Mouse (Mus musculus) forebrain, embryonic 15.5 days (tissue): ENCODE measurements around the gene Cacul1. TPM values are rescaled to one million over a fixed set of nuclear protein-coding genes. Genes with fewer than 3 reads are reported as not detected.

Experiments used
- ATAC-seq: fragments of 200-750 bp; cut with Nextera tagmentation; replicated peaks from 2 replicates; pipeline ENCODE4 v1.8.0; 2017; ENCODE audit warnings: mild to moderate bottlenecking, moderate TSS enrichment, moderate library complexity
- H3K27ac ChIP-seq: fragments of 300-500 bp; sonication (generic); replicated peaks from 2 replicates; pipeline ENCODE4 v1.5.1; 2015; ENCODE audit warnings: mild to moderate bottlenecking, inconsistent platforms
- H3K27me3 ChIP-seq: fragments of 300-500 bp; sonication (generic); 2 replicates; pipeline ENCODE4 v1.6.1; 2015; ENCODE audit warnings: inconsistent platforms
- H3K36me3 ChIP-seq: fragments of 300-500 bp; sonication (generic); 2 replicates; pipeline ENCODE4 v1.6.1; 2015; ENCODE audit warnings: mild to moderate bottlenecking, inconsistent platforms
- H3K4me1 ChIP-seq: fragments of 300-500 bp; sonication (generic); 2 replicates; pipeline ENCODE4 v1.6.1; 2015; ENCODE audit warnings: inconsistent platforms
- H3K4me2 ChIP-seq: fragments of 300-500 bp; sonication (generic); replicated peaks from 2 replicates; pipeline ENCODE4 v1.6.1; 2015; ENCODE audit warnings: mild to moderate bottlenecking, inconsistent platforms
- H3K4me3 ChIP-seq: fragments of 300-500 bp; sonication (generic); 2 replicates; pipeline ENCODE4 v1.5.1; 2015; ENCODE audit warnings: mild to moderate bottlenecking, inconsistent platforms
- H3K9ac ChIP-seq: fragments of 300-500 bp; sonication (generic); replicated peaks from 2 replicates; pipeline ENCODE4 v1.6.1; 2015; ENCODE audit warnings: mild to moderate bottlenecking, inconsistent platforms
- H3K9me3 ChIP-seq: fragments of 300-500 bp; sonication (generic); 2 replicates; pipeline ENCODE4 v1.6.1; 2016; ENCODE audit warnings: inconsistent platforms
- WGBS: fragments of 180-500 bp; shearing (Covaris S2); methylation state at CpG from one replicate; pipeline ENCODE4 v1.1.7; 2015; ENCODE audit warnings: mixed read lengths; 5-methylcytosine and 5-hydroxymethylcytosine counted together
- polyA plus RNA-seq: library from polyadenylated mRNA; unstranded; fragments of >200 nt; fragmentation: Nextera tagmentation; extraction: Ambion mirVana; gene quantifications from 2 replicates; pipeline ENCODE4 v1.2.1, GENCODE M21; 2015

Cacul1 gene
- polyA plus RNA-seq, 1 experiment from 2014 or later = 23.2 TPM

DNA sequence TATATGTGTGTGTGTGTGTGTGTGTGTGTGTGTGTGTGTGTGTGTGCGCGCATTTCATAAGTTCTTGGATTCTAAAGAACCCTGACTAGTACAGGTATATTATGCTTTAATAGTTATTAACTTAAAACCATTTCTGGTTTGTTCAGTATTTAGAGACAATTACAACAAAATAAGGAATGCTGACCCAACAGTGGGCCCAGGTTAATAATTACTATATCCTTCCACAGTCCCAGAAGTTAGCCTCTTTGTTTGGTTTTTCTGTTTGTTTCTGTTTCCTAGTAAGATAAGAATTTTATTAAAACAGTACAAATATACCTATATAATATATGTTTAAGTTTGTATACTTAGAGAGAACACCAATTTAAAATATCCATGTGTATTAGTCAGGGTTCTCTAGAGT is 2.4 kb upstream of the Cacul1 start:
- Histone ChIP-seq H3K9me3 (no peaks in the 10 kb centered on the region), H3K4me3 (no peak overlapping the region), H3K27ac (no peak overlapping the region), H3K36me3 (no peaks in the 10 kb centered on the region), H3K4me2 (no peak overlapping the region), H3K4me1 (peaks cover 13% of the 10 kb centered on the region), H3K9ac (no peak overlapping the region), H3K27me3 (no peaks in the 10 kb centered on the region)
- 98% methylated on average over 2 of the region's 2 CpGs for WGBS
- ATAC-seq = no peak

DNA sequence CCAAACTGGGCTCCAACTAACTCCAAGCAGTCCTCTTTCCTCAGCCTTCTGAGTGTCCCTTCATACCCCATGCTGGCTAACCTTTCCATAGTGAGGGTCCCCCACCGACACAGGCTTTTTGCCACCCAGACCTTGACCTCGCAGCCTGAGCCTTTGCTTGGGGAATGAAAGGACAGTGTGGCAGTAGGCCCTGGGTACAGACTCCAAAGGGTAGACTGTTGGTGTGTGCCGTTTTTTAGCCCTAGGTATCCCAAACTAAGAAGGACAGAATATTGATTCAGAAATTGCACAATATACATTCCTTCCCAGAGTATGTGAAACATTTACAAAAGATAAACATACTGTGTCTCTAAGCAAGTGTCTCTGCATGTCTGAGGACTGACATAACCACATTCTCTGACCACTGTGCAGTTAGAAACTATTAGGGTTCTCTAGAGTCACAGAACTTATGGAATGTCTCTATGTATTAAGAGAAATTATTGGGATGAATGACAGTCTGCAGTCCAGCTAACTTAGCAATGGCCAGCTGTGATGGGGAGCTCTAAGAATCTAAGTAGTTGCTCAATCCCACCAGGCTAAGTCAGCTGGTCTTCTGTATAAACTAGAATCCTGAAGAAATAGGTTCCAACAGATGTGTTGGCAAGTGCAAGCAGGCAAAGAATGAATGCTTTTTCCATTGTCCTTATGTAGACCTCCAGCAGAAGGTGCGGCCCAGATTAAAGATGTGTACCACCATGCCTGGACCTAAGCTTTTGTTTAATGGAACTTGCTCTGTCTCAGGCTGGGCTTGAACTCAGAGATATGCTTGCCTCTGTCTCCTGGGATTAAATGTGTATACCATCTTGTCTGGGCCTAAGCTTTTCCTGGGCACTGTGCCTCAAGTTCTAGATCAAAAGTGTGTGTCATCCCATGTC is 809 bp upstream of the Cacul1 start:
- no peaks in the 10 kb centered on the region for H3K9me3 ChIP-seq
- H3K27me3 ChIP-seq = no peaks in the 10 kb centered on the region
- peak overlapping the region; percentile 71 for H3K4me2 ChIP-seq
- peak overlapping the region; percentile 85 for H3K4me3 ChIP-seq
- ATAC-seq = peak; percentile 63
- 0 out of 2 replicates have a peak, but pooled peaks cover under 1% of the 10 kb centered on the region for H3K36me3 ChIP-seq
- peaks cover 26% of the 10 kb centered on the region for H3K4me1 ChIP-seq
- peak overlapping the region; percentile 90 for H3K27ac ChIP-seq
- peak overlapping the region; percentile 92 for H3K9ac ChIP-seq
- 37% methylated on average over 4 of the region's 4 CpGs for WGBS

DNA sequence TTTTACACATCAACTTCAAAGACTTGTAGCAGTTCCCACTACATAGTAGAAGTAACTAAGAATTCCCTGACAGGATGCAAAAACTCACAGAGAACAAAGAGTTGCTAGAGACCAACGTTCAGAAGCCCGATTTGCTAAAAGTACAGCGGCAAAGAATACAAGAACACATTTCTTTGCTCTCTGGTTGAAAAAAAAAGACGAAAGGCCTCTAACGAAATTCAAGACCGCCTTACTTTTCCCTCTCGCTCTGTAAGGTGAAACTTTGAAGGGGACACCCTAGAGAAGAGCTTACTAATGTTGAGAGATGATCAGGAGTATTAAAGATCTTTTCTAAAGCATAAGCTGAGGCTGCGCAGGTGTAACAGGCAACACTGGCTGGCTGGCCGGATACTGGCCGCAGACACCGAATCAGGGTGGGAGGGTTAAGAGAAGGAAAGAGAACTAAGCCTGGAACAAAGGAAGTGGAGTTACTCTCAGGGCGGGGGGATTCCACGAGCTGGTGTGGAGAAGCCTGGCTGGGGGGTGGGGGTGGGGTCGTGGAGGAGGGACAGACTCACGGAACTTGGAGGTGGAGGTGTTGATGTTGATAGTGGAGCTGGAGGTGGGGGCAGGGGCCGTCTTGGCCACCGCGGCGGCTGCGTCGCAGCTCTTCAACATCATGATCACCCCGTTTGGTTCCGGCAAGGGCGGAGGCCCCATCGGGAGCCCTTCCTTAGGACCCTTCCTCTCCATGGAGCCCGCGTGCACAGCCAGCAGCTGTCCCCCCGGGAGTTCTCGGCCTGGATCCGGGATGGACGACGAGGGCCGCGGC is 849 bp downstream of the Cacul1 start:
- WGBS = under 1% methylated on average over 34 of the region's 34 CpGs
- no peaks in the 10 kb centered on the region for H3K27me3 ChIP-seq

DNA sequence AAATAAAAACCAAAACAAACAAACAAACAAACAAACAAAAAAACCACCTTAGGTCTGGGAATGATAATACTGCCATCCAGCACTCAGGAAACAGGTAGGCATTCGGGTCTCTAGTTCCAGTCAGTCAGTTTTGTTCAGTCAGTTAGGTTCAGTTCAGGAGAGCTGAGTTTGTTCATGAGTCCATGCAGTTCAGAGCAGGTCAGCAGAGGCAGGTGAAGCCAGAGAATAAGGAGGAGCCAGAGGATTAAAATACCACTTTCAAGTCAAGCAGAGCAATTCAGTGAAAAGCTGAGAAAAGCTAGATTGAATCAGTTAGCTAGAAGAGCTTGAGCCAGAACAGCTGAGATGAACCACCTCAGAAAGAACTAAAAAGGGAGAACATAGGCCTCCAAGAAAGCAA is 4.1 kb downstream of the Cacul1 start:
- Histone ChIP-seq H3K4me1 (peaks cover 50% of the 10 kb centered on the region), H3K4me3 (no peak overlapping the region), H3K27ac (no peak overlapping the region), H3K27me3 (no peaks in the 10 kb centered on the region), H3K4me2 (no peak overlapping the region), H3K9me3 (no peaks in the 10 kb centered on the region), H3K36me3 (peaks cover 9% of the 10 kb centered on the region; the same call in 1 of the 2 replicates), H3K9ac (no peak overlapping the region)
- ATAC-seq = no peak
- 88% methylated on average over 1 of the region's 1 CpGs for WGBS

More for the DNA sequence above, 849 bp downstream of the Cacul1 start:
- H3K9me3 ChIP-seq = no peaks in the 10 kb centered on the region
- peak overlapping the region; percentile 85 for H3K4me3 ChIP-seq
- peak overlapping the region; percentile 92 for H3K9ac ChIP-seq
- peak; percentile 65 for ATAC-seq
- H3K27ac ChIP-seq = peak overlapping the region; percentile 90
- H3K4me1 ChIP-seq = peaks cover 39% of the 10 kb centered on the region
- 0 out of 2 replicates have a peak, but pooled peaks cover 5% of the 10 kb centered on the region for H3K36me3 ChIP-seq
- H3K4me2 ChIP-seq = peak overlapping the region; percentile 71

DNA sequence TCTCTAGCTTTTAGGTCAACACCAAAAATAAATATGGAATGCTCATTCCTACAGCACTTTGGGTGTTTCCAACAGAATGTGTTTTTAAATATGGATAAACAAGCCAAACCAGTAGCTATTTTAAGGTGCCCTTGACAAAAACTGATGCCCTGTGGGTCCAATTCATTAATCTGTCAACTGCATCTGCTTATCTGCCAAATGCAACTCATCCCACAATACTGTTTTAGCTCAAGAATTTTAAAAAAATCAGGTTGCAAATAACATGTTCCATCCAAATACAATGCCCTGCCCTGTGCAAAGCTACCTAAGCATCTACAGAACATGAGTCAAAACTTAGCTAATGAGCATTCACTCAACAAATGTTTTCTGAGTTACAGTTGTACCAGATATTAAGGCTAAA is 20.3 kb downstream of the Cacul1 start:
- Histone ChIP-seq H3K27me3 (no peaks in the 10 kb centered on the region), H3K36me3 (peaks cover 7% of the 10 kb centered on the region; the same call in 1 of the 2 replicates), H3K4me3 (no peak overlapping the region), H3K4me2 (no peak overlapping the region), H3K9me3 (no peaks in the 10 kb centered on the region), H3K4me1 (no peaks in the 10 kb centered on the region), H3K9ac (no peak overlapping the region), H3K27ac (no peak overlapping the region)
- ATAC-seq = no peak

DNA sequence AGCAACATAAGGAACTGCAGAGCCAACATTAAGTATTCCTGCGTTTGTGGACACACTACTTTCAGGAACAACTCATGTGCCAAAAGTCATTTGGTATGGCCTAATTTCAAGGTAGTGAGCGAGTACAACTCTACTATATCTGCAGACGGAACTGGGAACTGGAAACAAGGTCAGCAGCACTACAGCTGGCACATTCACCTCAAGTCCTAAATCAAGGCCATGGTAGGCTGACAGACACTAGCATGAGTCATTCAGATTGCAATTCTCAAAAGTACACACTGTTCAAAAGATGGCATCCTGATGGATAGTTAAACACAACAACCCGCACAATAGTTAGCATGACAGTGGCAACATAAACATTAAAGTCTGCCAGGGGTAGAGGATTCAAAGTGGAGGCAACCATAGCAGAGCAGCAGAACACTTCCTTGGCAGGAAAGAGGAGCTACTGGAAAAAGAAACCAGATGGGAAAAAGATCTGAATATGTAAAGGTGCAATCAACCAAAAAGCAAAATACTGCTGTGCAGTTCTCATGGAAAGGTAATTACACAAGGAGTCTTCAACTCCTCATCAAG is 25.9 kb downstream of the Cacul1 start:
- 82% methylated on average over 4 of the region's 4 CpGs for whole genome bisulfite sequencing
- Histone ChIP-seq H3K4me3 (no peak overlapping the region), H3K27ac (no peak overlapping the region), H3K27me3 (no peaks in the 10 kb centered on the region), H3K4me2 (no peak overlapping the region), H3K4me1 (no peaks in the 10 kb centered on the region), H3K36me3 (no peaks in the 10 kb centered on the region), H3K9ac (no peak overlapping the region), H3K9me3 (no peaks in the 10 kb centered on the region)
- no peak for ATAC-seq

DNA sequence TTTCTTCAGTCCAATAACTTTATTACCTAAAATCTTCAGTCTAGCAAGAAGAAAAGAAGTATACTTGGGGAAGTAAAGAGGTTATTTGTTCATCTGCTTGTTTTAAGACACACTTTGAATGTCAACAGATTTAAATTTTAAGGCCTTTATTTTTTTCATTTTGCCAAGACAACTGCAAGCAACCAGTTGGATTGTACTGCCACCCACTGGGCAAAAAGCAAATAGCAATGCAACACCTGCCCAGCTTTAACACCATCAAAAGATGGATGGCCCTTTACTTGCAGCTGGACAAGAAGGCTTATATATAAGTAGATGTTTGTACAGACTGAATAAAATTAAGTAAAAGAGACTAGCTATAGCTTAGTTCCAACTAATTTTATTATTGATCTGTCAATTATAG is 27.3 kb downstream of the Cacul1 start:
- Histone ChIP-seq H3K4me1 (no peaks in the 10 kb centered on the region), H3K4me3 (no peak overlapping the region), H3K4me2 (no peak overlapping the region), H3K36me3 (no peaks in the 10 kb centered on the region), H3K9ac (no peak overlapping the region), H3K27me3 (no peaks in the 10 kb centered on the region), H3K9me3 (no peaks in the 10 kb centered on the region), H3K27ac (no peak overlapping the region)
- ATAC-seq = no peak

DNA sequence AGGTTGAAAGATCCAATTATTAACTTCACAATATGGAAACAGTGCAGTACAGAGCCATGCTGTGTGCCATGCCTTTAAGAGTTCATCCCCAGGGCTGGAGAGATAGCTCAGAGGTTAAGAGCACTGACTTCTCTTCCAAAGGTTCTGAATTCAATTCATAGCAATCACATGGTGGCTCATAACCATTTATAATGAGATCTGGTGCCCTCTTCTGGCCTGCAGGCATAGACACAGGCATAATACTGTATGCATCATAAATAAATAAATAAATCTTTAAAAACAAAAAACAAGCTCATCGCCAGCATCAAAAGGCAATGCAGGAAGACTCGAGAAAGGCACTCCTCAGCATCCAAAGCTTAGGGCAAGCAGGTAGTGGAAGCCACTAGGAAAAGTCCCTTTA is 37.5 kb downstream of the Cacul1 start:
- no peak for ATAC-seq
- H3K9me3 ChIP-seq = no peaks in the 10 kb centered on the region
- no peaks in the 10 kb centered on the region for H3K27me3 ChIP-seq
- no peak overlapping the region for H3K4me2 ChIP-seq
- peaks cover 30% of the 10 kb centered on the region for H3K36me3 ChIP-seq
- H3K4me3 ChIP-seq = no peak overlapping the region
- H3K27ac ChIP-seq = no peak overlapping the region
- WGBS = 90% methylated on average over 2 of the region's 2 CpGs
- no peaks in the 10 kb centered on the region for H3K4me1 ChIP-seq
- H3K9ac ChIP-seq = no peak overlapping the region

DNA sequence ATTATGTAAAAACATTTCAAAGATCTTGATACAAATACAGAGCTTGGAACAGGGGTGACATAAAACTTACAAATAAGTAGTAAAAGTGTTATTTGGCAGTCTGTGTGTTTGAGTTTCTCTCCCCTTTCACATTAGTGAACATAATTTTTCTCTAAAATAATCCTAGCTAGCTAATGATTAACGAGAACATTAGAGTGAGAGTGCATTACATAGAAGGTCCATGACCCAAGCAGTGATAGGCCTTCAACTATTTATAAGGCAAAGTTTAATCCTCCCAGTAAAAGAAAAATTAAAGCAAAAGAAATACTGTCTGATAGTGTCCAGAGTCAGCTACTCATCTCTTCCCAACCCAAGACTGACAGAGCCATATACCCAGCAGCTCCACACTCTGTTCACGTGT is 48.9 kb downstream of the Cacul1 start:
- WGBS = 93% methylated on average over 2 of the region's 2 CpGs
- Histone ChIP-seq H3K4me1 (no peaks in the 10 kb centered on the region), H3K27ac (no peak overlapping the region), H3K4me3 (no peak overlapping the region), H3K27me3 (no peaks in the 10 kb centered on the region), H3K9me3 (no peaks in the 10 kb centered on the region), H3K4me2 (no peak overlapping the region), H3K9ac (no peak overlapping the region), H3K36me3 (peaks cover 20% of the 10 kb centered on the region)
- no peak for ATAC-seq

DNA sequence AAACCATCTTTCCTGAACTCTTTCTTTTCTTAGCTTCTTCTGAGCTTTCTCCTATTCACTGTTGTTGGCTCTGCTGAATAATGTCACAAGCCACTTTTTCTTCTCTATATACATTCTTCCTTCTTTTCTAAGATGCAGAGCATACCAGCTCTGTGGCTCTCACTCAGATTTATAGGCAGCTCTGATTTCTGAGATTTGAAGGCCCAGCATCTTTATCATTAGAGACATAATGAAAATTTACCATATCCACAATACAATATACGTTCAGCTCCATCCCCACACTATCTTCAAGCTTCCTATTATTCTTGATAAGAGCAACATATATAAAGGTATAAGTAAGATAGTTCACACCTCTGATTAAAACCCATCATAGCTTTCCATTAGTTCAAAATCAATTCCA is 50.7 kb downstream of the Cacul1 start:
- WGBS = 94% methylated on average over 1 of the region's 1 CpGs
- ATAC-seq = no peak
- no peaks in the 10 kb centered on the region for H3K27me3 ChIP-seq
- H3K4me2 ChIP-seq = no peak overlapping the region
- H3K4me1 ChIP-seq = no peaks in the 10 kb centered on the region
- H3K9ac ChIP-seq = no peak overlapping the region
- no peak overlapping the region for H3K27ac ChIP-seq
- H3K36me3 ChIP-seq = peaks cover 26% of the 10 kb centered on the region
- H3K9me3 ChIP-seq = no peaks in the 10 kb centered on the region
- H3K4me3 ChIP-seq = no peak overlapping the region

DNA sequence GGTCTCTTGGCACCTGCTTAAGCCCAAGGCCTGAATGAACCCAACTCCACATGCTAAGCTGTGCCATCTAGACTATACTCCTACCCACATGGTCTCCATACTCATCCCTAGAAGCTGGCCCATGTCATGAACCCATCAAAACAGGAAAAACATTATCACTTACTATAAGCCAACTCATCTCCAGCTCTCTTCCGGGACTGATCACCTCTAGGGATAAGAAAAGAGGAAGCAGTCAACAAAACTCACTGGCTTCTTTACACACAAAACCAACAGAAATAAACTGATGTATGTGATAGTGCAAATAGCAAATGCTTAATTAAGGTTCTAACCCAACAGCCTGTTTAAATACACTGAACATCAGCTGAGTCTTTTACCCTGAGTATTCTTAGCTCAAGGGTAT is 51.5 kb downstream of the Cacul1 start:
- no peak for ATAC-seq
- WGBS = 92% methylated on average over 1 of the region's 1 CpGs
- Histone ChIP-seq H3K4me3 (no peak overlapping the region), H3K9me3 (no peaks in the 10 kb centered on the region), H3K4me1 (no peaks in the 10 kb centered on the region), H3K27me3 (no peaks in the 10 kb centered on the region), H3K27ac (no peak overlapping the region), H3K4me2 (no peak overlapping the region), H3K9ac (no peak overlapping the region), H3K36me3 (peaks cover 27% of the 10 kb centered on the region)

DNA sequence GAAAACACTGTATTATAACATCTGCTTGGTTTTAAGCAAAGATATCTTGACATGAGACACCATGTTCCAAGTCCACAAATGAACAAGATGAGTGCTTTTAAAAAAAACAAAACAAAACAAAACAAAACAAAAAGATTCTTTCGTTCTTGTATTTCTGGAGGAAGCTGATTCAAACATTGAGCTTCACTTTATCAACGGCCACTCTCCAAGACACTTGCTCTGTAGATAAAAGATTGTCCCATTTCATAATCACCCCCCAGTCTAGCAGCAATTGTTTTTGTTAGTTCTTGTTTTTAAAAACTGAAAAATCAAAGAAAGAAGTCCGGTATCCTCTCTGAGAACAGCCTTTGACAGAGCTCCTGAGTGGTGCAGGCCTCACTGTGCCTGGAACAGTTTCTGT is 52.2 kb downstream of the Cacul1 start:
- H3K4me2 ChIP-seq = no peak overlapping the region
- no peak for ATAC-seq
- WGBS = 89% methylated on average over 3 of the region's 3 CpGs
- no peaks in the 10 kb centered on the region for H3K4me1 ChIP-seq
- H3K36me3 ChIP-seq = peaks cover 30% of the 10 kb centered on the region
- H3K9ac ChIP-seq = no peak overlapping the region
- no peaks in the 10 kb centered on the region for H3K9me3 ChIP-seq
- H3K27ac ChIP-seq = no peak overlapping the region
- H3K4me3 ChIP-seq = no peak overlapping the region
- H3K27me3 ChIP-seq = no peaks in the 10 kb centered on the region
